Mouse (Mus musculus) forebrain, postnatal 0 days (tissue): ENCODE data around the gene Mfsd6l. TPM values are rescaled to one million over a fixed set of nuclear protein-coding genes. Genes with fewer than 3 reads are reported as not detected.
A peak's percentile ranks its signal among the peaks of the same experiment; 100 is the strongest.

Experiments used
- ATAC-seq: fragments of 200-750 bp; cut with Nextera tagmentation; 2 replicates; pipeline ENCODE4 v1.8.0; 2017; ENCODE audit warnings: mild to moderate bottlenecking, moderate library complexity
- DNase-seq: peaks from one replicate; pipeline ENCODE4 v3.0.0-alpha.2; 2015
- H3K27ac ChIP-seq: fragments of 300-500 bp; sonication (generic); 2 replicates; pipeline ENCODE4 v1.5.1; 2014; ENCODE audit warnings: low read depth, mild to moderate bottlenecking, antibody characterized with exemption, low read length, moderate library complexity, mixed read lengths
- H3K27me3 ChIP-seq: fragments of 300-500 bp; sonication (generic); 2 replicates; pipeline ENCODE4 v1.6.1; 2014; ENCODE audit warnings: mild to moderate bottlenecking, low read length, mixed read lengths; ENCODE audit not compliant: insufficient read depth
- H3K36me3 ChIP-seq: fragments of 300-500 bp; sonication (generic); 2 replicates; pipeline ENCODE4 v1.6.1; 2014; ENCODE audit warnings: mild to moderate bottlenecking, moderate library complexity; ENCODE audit not compliant: insufficient read depth
- H3K4me1 ChIP-seq: fragments of 300-500 bp; sonication (generic); 2 replicates; pipeline ENCODE4 v1.6.1; 2014; ENCODE audit warnings: antibody characterized with exemption; ENCODE audit not compliant: insufficient read depth
- H3K4me2 ChIP-seq: fragments of 300-500 bp; sonication (generic); 2 replicates; pipeline ENCODE4 v1.6.1; 2014; ENCODE audit warnings: low read depth, mild to moderate bottlenecking, moderate library complexity
- H3K4me3 ChIP-seq: fragments of 300-500 bp; sonication (generic); 2 replicates; pipeline ENCODE4 v1.5.1; 2014; ENCODE audit warnings: low read depth, low read length, mixed read lengths
- H3K9ac ChIP-seq: fragments of 300-500 bp; sonication (generic); 2 replicates; pipeline ENCODE4 v1.6.1; 2014; ENCODE audit warnings: mild to moderate bottlenecking
- H3K9me3 ChIP-seq: fragments of 300-500 bp; sonication (generic); 2 replicates; pipeline ENCODE4 v1.6.1; 2016; ENCODE audit warnings: low read length
- CTCF ChIP-seq: sonication (generic); IDR thresholded peaks from 2 replicates; pipeline ENCODE4 v1.5.1; 2016; ENCODE audit warnings: antibody characterized with exemption, control low read depth, low read depth
- WGBS: fragments of 180-500 bp; shearing (Covaris S2); extraction: QIAGEN DNeasy Blood & Tissue Kit; methylation state at CpG from one replicate; pipeline ENCODE4 v1.1.7; 2014; 5-methylcytosine and 5-hydroxymethylcytosine counted together
- polyA plus RNA-seq: library from polyadenylated mRNA; unstranded; fragments of >200 nt; fragmentation: Nextera tagmentation; extraction: Ambion mirVana; gene quantifications from 2 replicates; pipeline ENCODE4 v1.2.1, GENCODE M21; 2015
- total RNA-seq: library from RNA; depleted of rRNA; stranded (reverse); fragments of >200 nt; gene quantifications from 2 replicates; pipeline ENCODE4 v1.2.3, GENCODE M21; 2014

The Mfsd6l gene
- total and polyA plus RNA-seq, 2 experiments from 2014 or later = 0.24 to 0.25 TPM

DNA sequence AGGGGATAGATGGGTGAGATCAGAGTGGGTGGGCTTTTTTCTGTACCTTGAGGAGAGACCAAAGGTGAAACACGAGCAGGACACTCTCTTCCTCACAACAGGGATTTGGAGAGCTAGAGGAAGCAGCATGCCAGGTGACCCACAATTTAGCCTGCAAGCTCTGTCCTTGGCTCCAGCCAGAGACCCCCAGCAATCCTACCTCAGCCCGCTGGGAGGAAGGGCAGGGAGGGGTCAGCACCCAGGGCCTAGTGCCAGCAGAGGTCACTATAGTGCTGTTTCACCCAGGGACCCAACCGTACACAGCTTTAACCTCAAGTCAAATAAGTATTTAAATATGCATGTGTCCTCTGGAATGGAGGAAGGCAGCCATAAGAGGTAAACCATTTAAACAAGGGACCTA, 29.9 kb downstream of the Mfsd6l start:
- Histone ChIP-seq H3K36me3 (no peaks in the 10 kb centered on the region), H3K27me3 (no peaks in the 10 kb centered on the region), H3K27ac (no peak overlapping the region), H3K9ac (no peak overlapping the region), H3K4me3 (no peak overlapping the region), H3K4me1 (peaks cover 10% of the 10 kb centered on the region; the same call in 1 of the 2 replicates), H3K9me3 (no peaks in the 10 kb centered on the region), H3K4me2 (no peak overlapping the region)
- ATAC-seq (no peak), DNase-seq (no peak)
- 24% methylated on average over 3 of the region's 3 CpGs for WGBS
- TF ChIP-seq CTCF = peak; percentile 44

DNA sequence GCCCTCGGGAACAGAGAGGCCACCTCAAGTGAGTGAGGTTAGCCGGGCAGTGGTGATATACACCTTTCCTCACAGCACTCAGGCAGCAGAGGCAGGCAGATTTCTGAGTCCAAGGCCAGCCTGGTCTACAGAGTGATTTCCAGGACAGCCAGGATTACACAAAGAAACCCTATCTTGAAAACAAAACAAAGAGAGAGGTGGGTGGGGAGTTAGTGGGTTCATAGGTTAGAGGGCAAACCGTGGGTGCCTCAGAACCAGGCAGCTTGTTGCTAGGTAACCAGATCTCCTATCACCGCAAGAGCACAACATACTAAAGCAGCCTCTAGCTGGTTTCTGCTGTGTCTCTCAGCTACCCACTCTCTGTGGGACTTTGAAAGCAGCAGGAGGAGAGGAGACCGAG, 30.7 kb downstream of the Mfsd6l start, which contains the start of gene Ccdc42:
Gene Ccdc42, plus strand, starts transcription at position 301 of the 400 bp plus-strand sequence.
- no peak for ATAC-seq
- H3K9ac ChIP-seq = no peak within 1 kb of the TSS
- peaks cover 10% of the 10 kb centered on the region; the same call in 1 of the 2 replicates for H3K4me1 ChIP-seq
- no peak for TF ChIP-seq CTCF
- no peaks in the 10 kb centered on the region for H3K36me3 ChIP-seq
- no peak within 1 kb of the TSS for H3K4me3 ChIP-seq
- H3K27me3 ChIP-seq = no peaks in the 10 kb centered on the region
- H3K4me2 ChIP-seq = no peak within 1 kb of the TSS
- no peaks in the 10 kb centered on the region for H3K9me3 ChIP-seq
- WGBS = 71% methylated on average over 5 of the region's 5 CpGs
- H3K27ac ChIP-seq = no peak within 1 kb of the TSS
- no peak for DNase-seq

DNA sequence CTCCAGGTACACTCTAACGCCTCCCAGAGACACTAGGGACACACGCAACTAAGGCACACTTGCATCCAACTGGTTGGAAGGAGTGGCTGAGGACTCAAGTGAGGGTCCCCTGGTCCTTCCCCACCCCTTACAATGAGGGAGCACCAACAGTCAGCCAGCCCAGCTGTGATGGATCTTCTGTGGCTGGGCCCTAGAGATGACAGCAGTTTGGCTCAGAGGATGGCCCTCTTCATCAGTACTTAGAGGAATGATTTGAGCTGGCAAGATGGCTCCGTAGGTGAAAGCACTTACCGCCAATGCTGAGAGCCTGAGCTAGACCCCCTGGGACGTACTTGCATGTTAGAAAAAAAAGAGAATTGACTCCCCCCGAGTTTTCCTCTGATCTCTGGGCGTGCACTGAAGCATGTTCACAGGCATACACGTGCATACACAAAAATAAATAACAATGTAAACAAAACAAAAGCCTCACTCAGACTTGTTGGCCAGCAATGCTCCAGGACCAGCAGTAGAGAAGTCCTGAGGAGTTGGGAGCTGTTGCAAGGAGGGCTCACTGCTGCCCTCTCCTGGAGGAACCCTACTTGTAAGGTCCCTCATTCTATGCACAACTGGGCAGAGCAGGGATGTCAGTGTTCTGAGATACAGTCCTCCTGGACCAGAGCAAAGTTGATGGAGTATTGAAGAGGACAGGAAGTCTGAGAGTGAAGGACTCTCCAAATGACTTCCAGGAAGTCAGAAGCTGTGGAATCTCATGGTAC, 33.2 kb downstream of the Mfsd6l start:
- no peak overlapping the region for H3K27ac ChIP-seq
- WGBS = 68% methylated on average over 8 of the region's 8 CpGs
- ATAC-seq = no peak
- no peaks in the 10 kb centered on the region for H3K27me3 ChIP-seq
- H3K9ac ChIP-seq = no peak overlapping the region
- TF ChIP-seq CTCF = peak; percentile 75
- H3K4me1 ChIP-seq = peaks cover under 1% of the 10 kb centered on the region; the same call in 1 of the 2 replicates
- H3K4me3 ChIP-seq = no peak overlapping the region
- DNase-seq = peak; percentile 50
- H3K36me3 ChIP-seq = no peaks in the 10 kb centered on the region
- H3K9me3 ChIP-seq = no peaks in the 10 kb centered on the region
- H3K4me2 ChIP-seq = no peak overlapping the region

DNA sequence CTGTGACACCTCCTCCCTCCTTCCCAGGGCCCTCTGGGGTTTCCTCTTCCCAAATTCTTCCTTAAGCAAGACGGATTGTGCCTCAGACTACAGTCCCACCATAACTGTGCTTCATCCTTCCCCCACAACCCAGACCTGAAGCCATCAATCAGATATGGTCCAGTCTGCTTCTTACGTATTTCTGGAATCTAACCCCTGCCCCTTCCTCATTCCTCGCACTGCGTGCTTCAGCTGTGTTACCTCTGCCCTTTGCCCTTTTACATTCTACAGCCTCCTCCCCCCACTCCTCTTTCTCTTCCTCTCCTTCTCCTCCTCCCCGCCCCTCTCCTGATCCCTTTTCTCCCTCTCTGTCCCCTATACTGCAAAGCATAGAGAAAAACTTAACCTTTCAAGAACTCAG, 35.7 kb downstream of the Mfsd6l start:
- Histone ChIP-seq H3K9me3 (no peaks in the 10 kb centered on the region), H3K27me3 (no peaks in the 10 kb centered on the region), H3K4me3 (no peak overlapping the region), H3K4me1 (no peaks in the 10 kb centered on the region), H3K9ac (no peak overlapping the region), H3K4me2 (no peak overlapping the region), H3K27ac (no peak overlapping the region), H3K36me3 (no peaks in the 10 kb centered on the region)
- WGBS = 43% methylated on average over 5 of the region's 5 CpGs
- no peak for ATAC-seq
- TF ChIP-seq CTCF = no peak
- no peak for DNase-seq

DNA sequence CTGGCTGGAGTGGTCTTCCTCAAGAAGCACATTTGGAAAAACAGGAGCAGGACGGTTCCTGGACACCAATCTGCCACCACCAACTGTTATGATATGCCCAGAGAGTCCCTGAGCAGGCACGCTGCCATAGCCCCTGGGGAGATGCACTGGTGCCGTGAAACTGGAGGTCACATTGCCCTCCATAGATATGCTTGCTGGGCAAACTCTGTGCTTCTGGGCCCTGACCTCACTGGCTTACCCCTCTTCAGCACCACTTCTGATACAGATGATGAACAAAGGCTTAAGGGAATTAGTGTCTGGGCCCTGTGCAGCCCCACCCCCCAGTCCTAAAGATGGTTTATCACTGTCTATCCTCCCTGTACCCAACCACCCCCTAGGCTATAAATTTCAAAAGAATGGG, 37.3 kb downstream of the Mfsd6l start:
- Histone ChIP-seq H3K36me3 (no peaks in the 10 kb centered on the region), H3K4me3 (no peak overlapping the region), H3K9ac (no peak overlapping the region), H3K4me1 (no peaks in the 10 kb centered on the region), H3K27me3 (no peaks in the 10 kb centered on the region), H3K9me3 (no peaks in the 10 kb centered on the region), H3K27ac (no peak overlapping the region), H3K4me2 (no peak overlapping the region)
- DNase-seq (no peak), ATAC-seq (no peak)
- no peak for TF ChIP-seq CTCF
- WGBS = 77% methylated on average over 3 of the region's 3 CpGs

DNA sequence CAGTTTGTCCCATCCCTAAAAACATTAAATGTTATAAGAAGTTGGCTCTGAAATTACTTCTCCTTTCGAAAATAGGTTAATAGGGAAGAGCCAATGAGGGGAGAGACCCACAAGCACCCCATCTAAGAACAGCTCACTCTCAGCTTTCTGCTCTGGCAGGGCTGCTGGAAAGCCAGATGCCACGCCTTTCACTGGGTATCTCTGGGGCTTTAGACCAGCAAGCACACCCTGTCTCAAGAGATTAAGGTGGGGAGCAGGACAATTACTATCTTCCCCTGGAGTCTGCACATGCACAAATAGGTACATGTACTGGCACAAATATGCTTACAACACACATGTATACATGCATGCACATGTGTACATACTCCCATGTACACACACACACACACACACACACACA, 41.9 kb downstream of the Mfsd6l start:
- Histone ChIP-seq H3K9me3 (no peaks in the 10 kb centered on the region), H3K36me3 (no peaks in the 10 kb centered on the region), H3K4me3 (no peak overlapping the region), H3K27me3 (no peaks in the 10 kb centered on the region), H3K4me2 (no peak overlapping the region), H3K27ac (no peak overlapping the region), H3K4me1 (no peaks in the 10 kb centered on the region), H3K9ac (no peak overlapping the region)
- DNase-seq (no peak), ATAC-seq (no peak)
- 94% methylated on average over 2 of the region's 2 CpGs for WGBS
- TF ChIP-seq CTCF = no peak

DNA sequence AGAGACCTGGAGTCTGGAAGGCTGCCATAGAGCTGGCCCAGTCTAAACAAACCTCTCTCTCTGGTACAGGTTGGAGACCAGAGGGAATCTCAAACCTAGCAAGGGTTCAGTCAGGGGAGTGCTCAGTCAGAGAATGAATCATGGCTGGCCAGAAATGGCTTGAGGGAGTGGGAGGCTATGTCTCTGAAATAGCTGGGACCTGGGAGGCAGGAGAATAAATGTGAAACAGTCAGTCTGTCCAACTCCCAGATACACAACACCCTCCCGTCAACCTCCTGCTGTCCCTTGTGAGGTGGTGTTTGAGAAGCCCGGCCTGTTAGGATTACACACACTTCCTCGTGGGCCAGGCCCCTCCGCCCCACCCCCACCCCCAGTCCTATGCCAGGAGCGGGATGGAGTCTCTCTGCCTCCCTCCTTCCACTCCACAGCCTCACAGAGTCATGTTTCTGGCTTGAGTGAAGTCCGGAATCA, 44.6 kb downstream of the Mfsd6l start:
- DNase-seq (no peak), ATAC-seq (no peak)
- Histone ChIP-seq H3K36me3 (no peaks in the 10 kb centered on the region), H3K9ac (no peak overlapping the region), H3K27me3 (no peaks in the 10 kb centered on the region), H3K4me1 (no peaks in the 10 kb centered on the region), H3K9me3 (no peaks in the 10 kb centered on the region), H3K27ac (no peak overlapping the region), H3K4me3 (no peak overlapping the region), H3K4me2 (no peak overlapping the region)
- TF ChIP-seq CTCF = no peak
- WGBS = 44% methylated on average over 6 of the region's 6 CpGs
